Mouse (Mus musculus) common myeloid progenitor, adult 5-6 weeks (primary cell): ENCODE measurements at regions not wholly inside any gene's neighbourhood (a gene's known extent, or its start where the extent isn't known, plus 50 kb on each side); places are given as distances from the start of the nearest gene placed in this dataset.

Source experiments
- ATAC-seq: replicated peaks from 2 replicates; pipeline ENCODE4 v1.8.0; 2016; ENCODE audit warnings: low read depth, mild to moderate bottlenecking, moderate TSS enrichment, inconsistent platforms; ENCODE audit not compliant: poor library complexity, severe bottlenecking

GRCm38 (mm10) chr4:9046436-9046835, 807.6 kb upstream of the Car8 start:
- no peak for ATAC-seq

GRCm38 (mm10) chr4:9046030-9046429, 807.2 kb upstream of the Car8 start:
- ATAC-seq, result no peak

GRCm38 (mm10) chr4:9036005-9036404, 797.2 kb upstream of the Car8 start:
- no peak for ATAC-seq

GRCm38 (mm10) chr4:9035350-9035749, 796.5 kb upstream of the Car8 start:
- ATAC-seq, result no peak

GRCm38 (mm10) chr4:9034280-9034679, 795.4 kb upstream of the Car8 start:
- no peak for ATAC-seq

- ATAC-seq, result no peak
Observed at GRCm38 (mm10) chr4:9033106-9033642, 794.3 kb upstream of the Car8 start.

GRCm38 (mm10) chr4:9031634-9032033, 792.8 kb upstream of the Car8 start:
- no peak for ATAC-seq

- ATAC-seq, result no peak
Observed at GRCm38 (mm10) chr4:9028946-9029345, 790.1 kb upstream of the Car8 start.

- ATAC-seq, result no peak
Observed at GRCm38 (mm10) chr4:9028475-9028874, 789.6 kb upstream of the Car8 start.

GRCm38 (mm10) chr4:9027798-9028404, 789.1 kb upstream of the Car8 start:
- ATAC-seq, result peak; percentile 92

- ATAC-seq, result no peak
Observed at GRCm38 (mm10) chr4:9027383-9027782, 788.5 kb upstream of the Car8 start.

GRCm38 (mm10) chr4:9026841-9027240, 788.0 kb upstream of the Car8 start:
- no peak for ATAC-seq

GRCm38 (mm10) chr4:9025821-9026470, 787.1 kb upstream of the Car8 start:
- no peak for ATAC-seq

- no peak for ATAC-seq
Observed at GRCm38 (mm10) chr4:9024216-9024925, 785.5 kb upstream of the Car8 start.

GRCm38 (mm10) chr4:9019241-9020110, 780.6 kb upstream of the Car8 start:
- no peak for ATAC-seq

- no peak for ATAC-seq
Observed at GRCm38 (mm10) chr4:9018236-9018635, 779.4 kb upstream of the Car8 start.

GRCm38 (mm10) chr4:9016504-9017040, 777.7 kb upstream of the Car8 start:
- no peak for ATAC-seq

GRCm38 (mm10) chr4:9015528-9016503, 777.0 kb upstream of the Car8 start:
- ATAC-seq, result peak; percentile 50; the same call in 1 of the 2 replicates

GRCm38 (mm10) chr4:9014986-9015385, 776.1 kb upstream of the Car8 start:
- ATAC-seq, result no peak
